Mouse (Mus musculus): ENCODE data around the gene Tmc1. TPM values are rescaled to one million over a fixed set of nuclear protein-coding genes. Genes with fewer than 3 reads are reported as not detected.

Tmc1 gene
- under 1 TPM in 1 of 2 experiments, not detected in 1; 0.24 TPM for total RNA-seq (2021)
- long read RNA-seq, experiment 1, partial matches to known transcripts: 0 of 2 reads
- long read RNA-seq, experiment 1, other reads (novel, unspliced or antisense): 2 of 2 reads
- long read RNA-seq, experiment 2, partial matches to known transcripts: 0 of 1 reads
- long read RNA-seq, experiment 2, other reads (novel, unspliced or antisense): 1 of 1 reads

- no peak for DNase-seq
These were observed at the start of gene Tmc1 for GRCm38 (mm10) chr19:20953874-20954273. Gene Tmc1, minus strand, starts transcription at chr19:20954202.

- no peak for DNase-seq
These were observed 47.5 kb upstream of the Tmc1 start for GRCm38 (mm10) chr19:21001552-21001951.

GRCm38 (mm10) chr19:20979244-20979643 is 25.2 kb upstream of the Tmc1 start:
- no peak for DNase-seq

GRCm38 (mm10) chr19:20978148-20978547 is 24.1 kb upstream of the Tmc1 start:
- DNase-seq: no peak

- DNase-seq: no peak
These were observed 17.9 kb upstream of the Tmc1 start for GRCm38 (mm10) chr19:20971926-20972325.

- DNase-seq: no peak
These were observed 813 bp upstream of the Tmc1 start for GRCm38 (mm10) chr19:20954815-20955214.

- DNase-seq: peak; percentile 3
These were observed 9.6 kb downstream of the Tmc1 start for GRCm38 (mm10) chr19:20944446-20944845.

- no peak for DNase-seq
These were observed 29.7 kb downstream of the Tmc1 start for GRCm38 (mm10) chr19:20924282-20924681.

- DNase-seq: no peak
These were observed 30.4 kb downstream of the Tmc1 start for GRCm38 (mm10) chr19:20923336-20924211.

GRCm38 (mm10) chr19:20918241-20918640 is 35.8 kb downstream of the Tmc1 start:
- no peak for DNase-seq

- no peak for DNase-seq
These were observed 38.9 kb downstream of the Tmc1 start for GRCm38 (mm10) chr19:20915151-20915550.

GRCm38 (mm10) chr19:20910356-20910755 is 43.6 kb downstream of the Tmc1 start:
- DNase-seq: no peak

- DNase-seq: no peak
These were observed 72.8 kb downstream of the Tmc1 start for GRCm38 (mm10) chr19:20881205-20881604.

GRCm38 (mm10) chr19:20875881-20876280 is 78.1 kb downstream of the Tmc1 start:
- DNase-seq: no peak

GRCm38 (mm10) chr19:20861779-20862178 is 92.2 kb downstream of the Tmc1 start:
- peak; percentile 12 for DNase-seq

- DNase-seq: no peak
These were observed 93.7 kb downstream of the Tmc1 start for GRCm38 (mm10) chr19:20860270-20860669.

GRCm38 (mm10) chr19:20857819-20858218 is 96.2 kb downstream of the Tmc1 start:
- DNase-seq: no peak

GRCm38 (mm10) chr19:20848906-20849305 is 105.1 kb downstream of the Tmc1 start:
- no peak for DNase-seq

GRCm38 (mm10) chr19:20847476-20848073 is 106.4 kb downstream of the Tmc1 start:
- DNase-seq: no peak

GRCm38 (mm10) chr19:20837422-20837821 is 116.6 kb downstream of the Tmc1 start:
- DNase-seq: no peak

- DNase-seq: peak; percentile 4
These were observed 117.8 kb downstream of the Tmc1 start for GRCm38 (mm10) chr19:20836055-20836845.

GRCm38 (mm10) chr19:20834895-20835294 is 119.1 kb downstream of the Tmc1 start:
- DNase-seq: no peak

Data from adrenal gland, postnatal 10 days (tissue).